Mouse (Mus musculus) brain, embryonic 14.5 days (tissue): Measurements from ENCODE around the gene Taf15.

Experiments
- CTCF ChIP-seq: fragments of 200-500 bp; IDR thresholded peaks from 2 replicates; pipeline ENCODE4 v1.5.1; 2012; ENCODE audit warnings: inconsistent platforms, mild to moderate bottlenecking, moderate library complexity, borderline replicate concordance; ENCODE audit not compliant: insufficient read depth, insufficient read length; ENCODE audit errors: extremely low read depth
- POLR2A ChIP-seq: fragments of 200-500 bp; IDR thresholded peaks from 2 replicates; pipeline ENCODE4 v1.6.1; 2012; ENCODE audit warnings: mild to moderate bottlenecking, inconsistent platforms, borderline replicate concordance; ENCODE audit not compliant: poor library complexity, insufficient read depth, insufficient read length, severe bottlenecking; ENCODE audit errors: extremely low read depth

DNA sequence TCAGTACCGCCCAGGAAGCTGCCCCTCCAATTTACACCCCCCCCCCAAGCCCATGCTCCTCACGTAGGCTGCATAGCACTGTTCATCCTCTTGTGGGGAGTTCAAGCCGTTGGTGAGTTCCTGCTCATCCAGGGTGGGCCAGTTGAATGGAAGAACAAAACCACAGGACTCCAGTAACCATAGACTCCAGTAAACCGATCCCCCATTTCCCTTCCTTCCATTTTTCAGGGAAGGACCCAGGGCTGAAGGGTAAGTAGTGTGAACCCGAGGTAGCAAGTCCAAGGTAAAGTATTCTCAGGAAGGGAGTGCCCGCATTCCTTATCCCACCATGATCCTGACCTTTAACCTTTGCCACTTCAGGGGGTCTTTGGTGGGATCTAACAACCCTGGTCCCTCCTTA lies 45.5 kb downstream of the Taf15 start:
- no peak for TF ChIP-seq CTCF
- no peak for TF ChIP-seq POLR2A
